Mouse (Mus musculus) lung, embryonic 16.5 days (tissue): ENCODE measurements around the gene Tox2. TPM values are rescaled to one million over a fixed set of nuclear protein-coding genes. Genes with fewer than 3 reads are reported as not detected.

Source experiments
- ATAC-seq: fragments of 200-750 bp; cut with Nextera tagmentation; 2 replicates; pipeline ENCODE4 v1.8.0; 2017; ENCODE audit warnings: low read depth, mild to moderate bottlenecking, moderate library complexity
- H3K27ac ChIP-seq: fragments of 300-500 bp; sonication (generic); 2 replicates; pipeline ENCODE4 v1.5.1; 2014; ENCODE audit warnings: mild to moderate bottlenecking, control low read depth, low read length
- H3K27me3 ChIP-seq: fragments of 300-500 bp; sonication (generic); 2 replicates; pipeline ENCODE4 v1.6.1; 2014; ENCODE audit warnings: low read depth, low read length, mixed read lengths; ENCODE audit not compliant: control insufficient read depth, insufficient read depth
- H3K36me3 ChIP-seq: fragments of 300-500 bp; sonication (generic); 2 replicates; pipeline ENCODE4 v1.6.1; 2014; ENCODE audit warnings: low read length; ENCODE audit not compliant: control insufficient read depth, insufficient read depth
- H3K4me1 ChIP-seq: fragments of 300-500 bp; sonication (generic); replicated peaks from 2 replicates; pipeline ENCODE4 v1.6.1; 2014; ENCODE audit warnings: low read length, mixed read lengths; ENCODE audit not compliant: control insufficient read depth, insufficient read depth
- H3K4me2 ChIP-seq: fragments of 300-500 bp; sonication (generic); 2 replicates; pipeline ENCODE4 v1.6.1; 2014; ENCODE audit warnings: low read depth, low read length, control low read depth
- H3K4me3 ChIP-seq: fragments of 300-500 bp; sonication (generic); 2 replicates; pipeline ENCODE4 v1.5.1; 2014; ENCODE audit warnings: mild to moderate bottlenecking, low read length, control low read depth
- H3K9ac ChIP-seq: fragments of 300-500 bp; sonication (generic); 2 replicates; pipeline ENCODE4 v1.6.1; 2014; ENCODE audit warnings: low read length, control low read depth
- H3K9me3 ChIP-seq: fragments of 300-500 bp; sonication (generic); 2 replicates; pipeline ENCODE4 v1.6.1; 2016; ENCODE audit warnings: low read length; ENCODE audit not compliant: control insufficient read depth
- WGBS: fragments of 180-500 bp; shearing (Covaris S2); extraction: QIAGEN DNeasy Blood & Tissue Kit; methylation state at CpG from one replicate; pipeline ENCODE4 v1.1.7; 2014; 5-methylcytosine and 5-hydroxymethylcytosine counted together
- polyA plus RNA-seq: library from polyadenylated mRNA; unstranded; fragments of >200 nt; fragmentation: Nextera tagmentation; extraction: Ambion mirVana; gene quantifications from 2 replicates; pipeline ENCODE4 v1.2.1, GENCODE M21; 2015

The Tox2 gene
- polyA plus RNA-seq, 1 experiment from 2014 or later: 5.3 TPM

DNA sequence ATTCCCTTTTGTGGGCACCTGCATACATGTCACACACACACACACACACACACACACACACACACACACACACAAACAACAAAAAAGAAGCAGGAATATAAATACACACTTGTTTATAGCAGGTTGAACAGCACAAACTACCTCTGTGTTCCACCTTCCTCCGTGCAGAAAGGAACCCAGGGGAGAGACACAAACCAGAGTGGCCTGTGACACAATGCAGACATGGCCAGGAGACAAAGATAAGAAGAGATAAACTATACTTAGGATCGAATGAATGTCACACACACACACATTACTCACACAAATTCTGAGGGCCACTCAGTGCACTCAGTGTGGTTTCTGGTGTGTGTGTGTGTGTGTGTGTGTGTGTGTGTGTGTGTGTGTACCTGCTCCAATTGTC, 156.3 kb downstream of the Tox2 start:
- Histone ChIP-seq H3K36me3 (no peaks in the 10 kb centered on the region), H3K9ac (no peak overlapping the region), H3K4me2 (no peak overlapping the region), H3K27me3 (no peaks in the 10 kb centered on the region), H3K4me3 (no peak overlapping the region), H3K27ac (no peak overlapping the region), H3K4me1 (peaks cover 2% of the 10 kb centered on the region; the same call in 1 of the 2 replicates), H3K9me3 (no peaks in the 10 kb centered on the region)
- 24% methylated on average over 2 of the region's 2 CpGs for WGBS
- ATAC-seq: no peak

DNA sequence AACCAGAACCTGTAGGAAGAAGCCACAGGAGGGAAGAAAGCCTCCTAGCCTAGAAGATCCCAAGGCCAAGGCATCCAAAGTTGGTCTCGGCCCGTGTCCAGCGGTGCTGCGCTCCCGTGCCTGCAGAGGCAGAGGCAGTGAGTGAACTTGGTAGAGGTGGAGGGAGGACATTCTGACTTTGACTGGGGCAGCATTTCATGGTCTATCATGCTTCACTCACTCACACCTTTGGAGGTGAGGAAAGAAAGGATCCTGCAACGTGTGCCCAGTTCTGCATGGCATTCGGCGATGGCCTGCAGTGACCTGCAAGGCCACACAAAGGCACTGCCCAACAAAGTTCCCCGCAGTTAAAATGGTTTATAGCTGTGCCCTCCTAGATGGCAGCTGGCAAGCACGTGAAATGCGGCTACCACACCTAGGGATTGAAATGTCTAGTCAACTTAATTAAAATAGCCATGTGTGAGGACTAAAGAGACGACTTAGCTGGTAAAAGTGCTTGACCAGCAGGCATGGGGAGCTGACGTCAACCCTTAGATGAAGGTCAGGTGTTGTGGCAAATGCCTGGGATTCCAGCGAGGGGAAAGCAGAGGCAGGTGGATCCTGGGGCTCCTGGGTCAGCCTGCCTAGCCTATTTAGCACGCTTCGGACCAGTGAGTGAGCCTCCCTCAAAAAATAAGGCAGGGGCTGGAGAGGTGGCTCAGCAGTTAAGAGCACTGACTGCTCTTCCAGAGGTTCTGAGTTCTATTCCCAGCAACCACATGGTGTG, 158.1 kb downstream of the Tox2 start:
- ATAC-seq: no peak
- no peak overlapping the region for H3K9ac ChIP-seq
- WGBS: 76% methylated on average over 16 of the region's 16 CpGs
- H3K9me3 ChIP-seq: no peaks in the 10 kb centered on the region
- no peak overlapping the region for H3K27ac ChIP-seq
- no peak overlapping the region for H3K4me3 ChIP-seq
- H3K4me2 ChIP-seq: no peak overlapping the region
- H3K4me1 ChIP-seq: peaks cover 2% of the 10 kb centered on the region; the same call in 1 of the 2 replicates
- H3K36me3 ChIP-seq: no peaks in the 10 kb centered on the region
- no peaks in the 10 kb centered on the region for H3K27me3 ChIP-seq

DNA sequence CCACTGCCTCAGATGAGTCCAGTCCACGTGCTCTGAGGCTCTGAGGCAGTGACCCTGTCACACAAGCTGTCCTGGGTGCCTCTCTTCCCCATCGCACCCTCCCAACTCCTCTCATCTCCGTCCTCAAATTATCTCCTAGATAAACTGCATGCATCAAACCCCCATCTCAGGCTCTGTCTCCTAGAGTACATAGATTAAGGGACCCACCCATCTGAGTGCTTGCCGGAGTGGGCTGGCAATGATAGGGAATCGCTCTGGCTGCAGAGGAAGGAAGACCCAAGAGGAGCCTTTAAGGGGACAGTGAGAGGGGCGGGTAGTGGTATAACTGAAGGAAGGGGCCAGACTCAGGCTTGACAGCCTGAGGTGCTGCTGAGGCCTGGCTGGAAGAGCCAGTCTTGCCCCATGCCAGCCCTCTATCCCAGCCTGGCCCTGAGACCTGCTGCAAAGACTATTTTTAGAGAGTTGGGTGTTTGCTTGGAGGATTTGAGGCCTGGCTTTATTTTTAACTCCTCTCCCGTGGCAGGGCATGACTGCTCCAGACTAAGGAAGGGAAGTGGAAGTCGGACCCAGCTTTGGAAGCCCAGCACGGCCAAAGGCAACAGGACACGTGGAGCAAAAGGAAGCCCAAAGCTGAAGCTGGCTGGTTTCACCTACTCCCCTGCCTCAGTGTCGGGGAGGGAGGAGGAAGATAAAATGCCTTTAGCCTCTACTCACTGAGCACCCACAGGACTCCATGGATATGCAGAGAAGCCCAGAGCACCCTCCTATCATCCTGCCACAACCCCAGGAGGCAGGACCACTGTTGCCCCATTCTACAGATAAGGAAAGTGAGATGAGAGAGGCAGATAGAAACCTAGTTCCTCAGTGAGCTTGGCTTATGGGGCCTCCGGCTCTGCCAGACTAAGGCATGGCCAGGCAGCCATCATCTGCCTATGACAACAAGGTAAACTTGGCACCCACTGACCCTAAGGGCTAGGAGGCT, 160.3 kb downstream of the Tox2 start:
- 53% methylated on average over 12 of the region's 12 CpGs for WGBS
- no peak overlapping the region for H3K4me3 ChIP-seq

DNA sequence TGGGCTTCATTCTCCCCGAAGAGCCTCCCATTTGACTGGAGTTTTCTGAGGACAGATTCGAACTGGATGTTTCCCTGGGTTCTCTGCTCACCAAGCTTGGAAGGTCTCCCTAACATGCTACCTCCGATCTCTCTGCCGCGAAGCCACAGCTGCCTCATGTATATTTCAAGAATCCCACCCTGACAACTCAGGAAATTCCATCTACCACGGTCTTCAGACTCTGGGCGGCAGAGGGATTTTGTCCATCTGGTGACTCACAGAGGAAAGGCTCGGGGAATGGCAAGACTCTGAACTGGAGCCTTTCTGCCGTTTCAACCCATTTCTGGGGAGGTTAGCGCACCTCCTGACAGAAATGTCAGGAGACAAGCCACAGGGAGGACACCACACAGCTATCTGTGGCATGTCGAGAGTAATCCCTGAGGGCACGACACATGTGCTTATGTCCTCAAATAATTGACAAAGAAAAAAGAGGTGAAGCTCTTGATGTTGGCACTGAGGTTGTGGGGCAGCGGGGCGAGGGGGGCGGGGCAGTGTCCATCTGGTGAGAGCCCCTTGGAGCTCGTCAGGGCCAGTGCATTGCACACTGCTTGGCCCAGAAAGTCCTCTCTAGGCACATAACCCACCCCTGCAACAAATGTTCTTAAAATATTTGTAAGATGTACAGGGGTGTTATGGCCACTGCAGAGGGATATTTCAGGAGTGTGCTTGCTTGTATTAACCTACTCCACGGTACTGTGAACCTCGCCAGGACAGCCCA, 162.0 kb downstream of the Tox2 start:
- Histone ChIP-seq H3K9ac (no peak overlapping the region), H3K4me1 (peaks cover 2% of the 10 kb centered on the region; the same call in 1 of the 2 replicates), H3K9me3 (no peaks in the 10 kb centered on the region), H3K36me3 (no peaks in the 10 kb centered on the region), H3K4me2 (no peak overlapping the region), H3K4me3 (no peak overlapping the region), H3K27ac (peak overlapping the region; percentile 85), H3K27me3 (no peaks in the 10 kb centered on the region)
- ATAC-seq: peak; percentile 76
- WGBS: 43% methylated on average over 18 of the region's 18 CpGs

More for the DNA sequence above, 160.3 kb downstream of the Tox2 start:
- ATAC-seq: peak; percentile 57
- H3K27me3 ChIP-seq: no peaks in the 10 kb centered on the region
- peak overlapping the region; percentile 85 for H3K27ac ChIP-seq
- H3K9ac ChIP-seq: peak overlapping the region; percentile 1; the same call in 1 of the 2 replicates
- H3K9me3 ChIP-seq: no peaks in the 10 kb centered on the region
- H3K4me1 ChIP-seq: peaks cover 2% of the 10 kb centered on the region; the same call in 1 of the 2 replicates
- H3K4me2 ChIP-seq: no peak overlapping the region
- no peaks in the 10 kb centered on the region for H3K36me3 ChIP-seq

DNA sequence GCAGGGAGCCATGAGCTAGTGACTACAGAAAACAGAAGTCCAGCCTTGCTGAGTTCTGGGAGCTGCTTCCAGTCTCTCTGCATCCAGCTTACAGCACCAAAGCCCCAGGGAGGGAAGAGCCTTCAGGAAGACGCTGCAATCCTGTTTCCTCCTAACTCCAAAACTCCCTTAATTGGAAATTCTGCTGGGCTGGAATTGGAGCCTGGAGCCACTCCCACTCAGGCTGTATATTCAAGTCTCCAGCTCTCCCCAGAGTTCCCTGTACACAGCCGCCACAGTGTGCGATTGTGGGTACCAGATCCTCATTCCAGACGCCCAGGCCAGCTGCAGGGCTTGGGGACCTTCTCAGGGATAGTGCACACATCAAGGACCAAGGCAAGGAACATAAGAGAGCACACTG, 167.2 kb downstream of the Tox2 start:
- peak; percentile 56; the same call in 1 of the 2 replicates for ATAC-seq
- H3K4me2 ChIP-seq: no peak overlapping the region
- H3K36me3 ChIP-seq: 0 out of 2 replicates have a peak, but pooled peaks cover 2% of the 10 kb centered on the region
- H3K4me1 ChIP-seq: peaks cover 3% of the 10 kb centered on the region; the same call in 1 of the 2 replicates
- WGBS: 30% methylated on average over 4 of the region's 4 CpGs
- H3K9ac ChIP-seq: 0 out of 2 replicates have a peak overlapping the region, but pooled peaks have one; percentile 27
- H3K27ac ChIP-seq: peak overlapping the region; percentile 48
- H3K4me3 ChIP-seq: no peak overlapping the region
- H3K27me3 ChIP-seq: peaks cover 3% of the 10 kb centered on the region
- H3K9me3 ChIP-seq: no peaks in the 10 kb centered on the region

DNA sequence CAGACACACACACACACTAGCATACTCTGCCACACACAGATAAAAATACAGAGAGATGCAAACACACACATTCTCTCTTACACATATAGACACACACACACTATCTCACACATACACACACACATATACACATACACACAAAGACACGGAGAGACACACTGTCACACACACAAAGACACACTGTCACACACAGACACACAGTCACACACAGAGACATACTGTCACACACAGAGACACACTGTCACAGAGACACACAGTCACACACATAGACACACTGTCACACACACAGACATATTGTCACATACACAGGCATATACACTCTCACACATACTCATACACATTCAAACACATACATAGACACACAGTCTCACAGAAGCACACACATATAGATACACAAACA, 169.7 kb downstream of the Tox2 start:
- no peak for ATAC-seq
- no peak overlapping the region for H3K27ac ChIP-seq
- peaks cover 8% of the 10 kb centered on the region; the same call in 1 of the 2 replicates for H3K36me3 ChIP-seq
- H3K27me3 ChIP-seq: peaks cover 21% of the 10 kb centered on the region
- peaks cover 3% of the 10 kb centered on the region; the same call in 1 of the 2 replicates for H3K4me1 ChIP-seq
- H3K9ac ChIP-seq: no peak overlapping the region
- H3K4me2 ChIP-seq: no peak overlapping the region
- 79% methylated on average over 1 of the region's 1 CpGs for WGBS
- H3K9me3 ChIP-seq: no peaks in the 10 kb centered on the region
- no peak overlapping the region for H3K4me3 ChIP-seq

Other genes with a start within 250 kb of the Tox2 start
- gene Sgk2, start 215.8 kb upstream of the Tox2 start, polyA plus RNA-seq: not detected in 2 replicates
- 49.8 and 50.6 TPM in 2 replicates for gene Ift52, start 185.8 kb upstream of the Tox2 start, polyA plus RNA-seq
- gene Mybl2, start 148.4 kb upstream of the Tox2 start, polyA plus RNA-seq: 23.4 and 25.6 TPM in 2 replicates
- gene Gtsf1l, start 115.3 kb upstream of the Tox2 start, polyA plus RNA-seq: 0.19 TPM in 1 of 2 replicates, not detected in the other
- gene Jph2, start 194.9 kb downstream of the Tox2 start, polyA plus RNA-seq: 4.4 and 4.8 TPM in 2 replicates
- gene Oser1, start 221.6 kb downstream of the Tox2 start, polyA plus RNA-seq: 83.2 and 89.9 TPM in 2 replicates
- 0.89 and 0.92 TPM in 2 replicates for gene Gdap1l1, start 235.4 kb downstream of the Tox2 start, polyA plus RNA-seq